Mouse (Mus musculus) ZHBTc4 (cell line): ENCODE measurements around the gene Stat4.

Experiments
- DNase-seq: peaks from one replicate; pipeline ENCODE4 v3.0.0-alpha.2; 2011; ENCODE audit warnings: low read depth, low spot score

Gene Stat4

GRCm38 (mm10) chr1:52144907-52145306 is 158.0 kb downstream of the Stat4 start:
- no peak for DNase-seq

GRCm38 (mm10) chr1:52146214-52146970 is 159.4 kb downstream of the Stat4 start:
- peak; percentile 73 for DNase-seq

GRCm38 (mm10) chr1:52147431-52147830 is 160.5 kb downstream of the Stat4 start:
- DNase-seq = no peak

- DNase-seq = no peak
These were observed 161.2 kb downstream of the Stat4 start for GRCm38 (mm10) chr1:52148178-52148577.

- DNase-seq = no peak
These were observed 161.7 kb downstream of the Stat4 start for GRCm38 (mm10) chr1:52148696-52149095.

- peak; percentile 82 for DNase-seq
These were observed 163.0 kb downstream of the Stat4 start for GRCm38 (mm10) chr1:52149934-52150346.

- DNase-seq = no peak
These were observed 163.7 kb downstream of the Stat4 start for GRCm38 (mm10) chr1:52150676-52151075.

GRCm38 (mm10) chr1:52151166-52151565 is 164.2 kb downstream of the Stat4 start:
- DNase-seq = no peak

- no peak for DNase-seq
These were observed 165.4 kb downstream of the Stat4 start for GRCm38 (mm10) chr1:52152369-52152768.

GRCm38 (mm10) chr1:52152936-52153335 is 166.0 kb downstream of the Stat4 start:
- DNase-seq = no peak

GRCm38 (mm10) chr1:52154890-52155289 is 167.9 kb downstream of the Stat4 start:
- no peak for DNase-seq

GRCm38 (mm10) chr1:52156351-52156750 is 169.4 kb downstream of the Stat4 start:
- DNase-seq = no peak
